Mouse (Mus musculus) central nervous system, embryonic 11.5 days (tissue): ENCODE results near the gene 2310046K23Rik. TPM values are rescaled to one million over a fixed set of nuclear protein-coding genes. Genes with fewer than 3 reads are reported as not detected.

Source experiments
- polyA plus RNA-seq: library from polyadenylated mRNA; depleted of rRNA; stranded (reverse); fragments of >200 nt; gene quantifications from 2 replicates; pipeline ENCODE4 v1.2.3, GENCODE M21; 2012; rRNA removed

Gene 2310046K23Rik
- not detected in 2 replicates for polyA plus RNA-seq

DNA sequence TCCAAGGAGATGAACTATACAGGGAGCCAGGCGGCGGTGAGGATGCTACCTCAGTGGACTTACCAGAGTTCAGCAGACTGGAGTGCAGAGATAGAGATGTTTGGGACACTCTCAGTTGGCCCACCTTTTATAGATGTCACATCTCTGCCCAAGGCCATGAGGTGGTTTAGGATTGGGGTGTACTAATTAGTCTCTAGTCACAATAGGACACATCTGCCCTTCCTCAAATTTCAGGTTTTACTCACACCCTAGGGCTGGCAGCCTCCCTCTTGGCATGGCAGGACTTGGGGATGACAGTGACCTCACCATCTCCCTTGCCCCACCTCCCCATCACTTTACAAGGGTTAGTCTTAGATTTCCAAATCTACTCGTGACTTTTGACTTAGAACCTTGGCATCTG, at the start of gene 2310046K23Rik:
2310046K23Rik (minus strand) TSS at position 101 of the 400 bp plus-strand sequence.

DNA sequence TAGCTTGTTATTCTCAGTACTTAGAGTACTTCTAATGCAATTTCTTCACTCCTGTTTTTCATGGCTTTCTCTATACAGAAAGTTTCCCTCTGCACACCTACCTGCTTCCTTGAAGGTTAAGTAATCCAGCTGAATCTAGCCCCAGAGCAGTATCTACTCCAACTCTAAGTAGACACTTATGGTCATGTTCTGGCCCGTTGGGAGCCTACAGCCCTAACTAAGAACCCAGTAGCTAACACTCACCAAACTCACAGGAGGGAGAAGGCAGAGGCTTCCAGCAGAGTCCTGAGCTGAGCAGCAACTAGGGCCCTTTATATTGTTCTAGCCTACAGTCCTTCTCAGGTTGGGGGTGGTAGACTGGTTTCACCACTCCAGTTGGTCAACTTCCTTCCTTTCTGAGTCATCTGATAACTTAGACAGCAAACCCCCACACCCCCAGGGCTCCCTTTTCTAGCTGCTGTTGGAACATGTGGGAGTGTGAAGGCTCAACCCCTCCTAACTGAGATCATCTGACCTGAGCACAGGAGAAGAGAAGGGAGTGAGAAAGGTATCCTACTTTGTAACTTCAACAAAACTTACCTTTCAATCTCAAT, 39.2 kb upstream of the 2310046K23Rik start, which contains the start of gene Ivl:
Ivl (minus strand) TSS at position 287 of the 593 bp plus-strand sequence.

DNA sequence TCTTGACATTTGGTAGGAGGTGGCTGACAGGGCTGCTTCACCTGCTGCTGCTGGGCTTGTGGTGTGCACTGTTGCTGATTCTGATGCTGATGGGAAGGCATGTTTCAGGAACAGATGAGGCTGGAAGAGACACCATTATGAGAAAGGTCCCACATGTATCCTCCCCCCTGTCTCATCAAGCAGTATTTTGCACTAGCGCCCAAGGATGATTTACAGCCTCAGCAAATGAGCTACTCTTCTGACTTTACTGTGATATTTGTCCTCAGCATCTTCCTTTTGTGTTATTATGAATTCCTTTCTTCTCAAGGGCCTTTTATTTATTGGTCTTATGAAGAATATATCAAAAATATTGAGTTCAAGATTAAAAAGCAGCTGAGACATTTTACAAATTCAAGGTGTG, 33.9 kb downstream of the 2310046K23Rik start, which contains the start of gene Sprr4:
Sprr4 (minus strand) TSS at position 101 of the 400 bp plus-strand sequence.

DNA sequence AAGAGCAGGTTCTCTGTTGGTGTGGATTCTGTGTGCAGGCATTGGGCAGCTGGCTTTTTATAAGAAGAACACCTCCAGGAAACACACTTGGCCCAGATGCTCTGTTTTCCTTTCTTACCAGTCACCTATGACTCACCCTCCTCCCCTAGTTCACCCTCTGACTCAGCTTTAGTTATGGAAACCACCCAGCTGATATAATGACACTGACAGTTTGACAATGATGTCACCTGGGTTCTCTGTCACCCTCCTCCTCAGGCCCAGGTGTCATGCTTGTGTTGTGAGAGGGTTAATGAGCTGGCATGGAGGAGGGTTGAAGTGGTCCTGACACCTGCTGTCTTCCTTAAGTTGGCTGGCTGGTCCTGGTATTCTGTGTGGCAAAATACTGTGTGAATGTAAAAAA, 48.4 kb downstream of the 2310046K23Rik start, which contains the start of gene Sprr1a:
Sprr1a (minus strand) TSS at position 33 of the 400 bp plus-strand sequence.

Other genes with a start within 250 kb of the 2310046K23Rik start
- gene Sprr2a3, start 249.1 kb downstream of the 2310046K23Rik start, polyA plus RNA-seq, result not detected in 2 replicates
- gene Sprr2b, start 217.9 kb downstream of the 2310046K23Rik start, polyA plus RNA-seq, result not detected in 2 replicates
- not detected in 2 replicates for gene Sprr2d, start 195.4 kb downstream of the 2310046K23Rik start, polyA plus RNA-seq
- not detected in 2 replicates for gene Sprr2e, start 182.4 kb downstream of the 2310046K23Rik start, polyA plus RNA-seq
- not detected in 2 replicates for gene Sprr2f, start 169.3 kb downstream of the 2310046K23Rik start, polyA plus RNA-seq
- not detected in 2 replicates for gene Sprr2h, start 148.8 kb downstream of the 2310046K23Rik start, polyA plus RNA-seq
- not detected in 2 replicates for gene Sprr2i, start 126.5 kb downstream of the 2310046K23Rik start, polyA plus RNA-seq
- gene Sprr2j-ps, start 116.4 kb downstream of the 2310046K23Rik start, polyA plus RNA-seq, result not detected in 2 replicates
- gene Gm9774, start 105.1 kb downstream of the 2310046K23Rik start, polyA plus RNA-seq, result 2.8 and 5.1 TPM in 2 replicates
- gene Sprr2k, start 101.9 kb downstream of the 2310046K23Rik start, polyA plus RNA-seq, result not detected in 2 replicates
- gene Sprr1b, start 95.7 kb downstream of the 2310046K23Rik start, polyA plus RNA-seq, result not detected in 2 replicates
- gene Sprr3, start 75.8 kb downstream of the 2310046K23Rik start, polyA plus RNA-seq, result not detected in 2 replicates
- 0.08 and 0.10 TPM in 2 replicates for gene Sprr1a, start 48.6 kb downstream of the 2310046K23Rik start, polyA plus RNA-seq
- not detected in 2 replicates for gene Sprr4, start 34.0 kb downstream of the 2310046K23Rik start, polyA plus RNA-seq
- 0.02 and 0.04 TPM in 2 replicates for gene Ivl, start 39.2 kb upstream of the 2310046K23Rik start, polyA plus RNA-seq
- gene Smcp, start 54.5 kb upstream of the 2310046K23Rik start, polyA plus RNA-seq, result not detected in 2 replicates
- not detected in 2 replicates for gene 2210017I01Rik, start 73.0 kb upstream of the 2310046K23Rik start, polyA plus RNA-seq
- gene Lce6a, start 87.1 kb upstream of the 2310046K23Rik start, polyA plus RNA-seq, result not detected in 2 replicates
- gene Lce1a1, start 113.8 kb upstream of the 2310046K23Rik start, polyA plus RNA-seq, result not detected in 2 replicates
- gene Lce1b, start 122.4 kb upstream of the 2310046K23Rik start, polyA plus RNA-seq, result not detected in 2 replicates
- gene Lce1a2, start 135.8 kb upstream of the 2310046K23Rik start, polyA plus RNA-seq, result not detected in 2 replicates
- not detected in 2 replicates for gene Lce1c, start 144.7 kb upstream of the 2310046K23Rik start, polyA plus RNA-seq
- not detected in 2 replicates for gene Lce1d, start 152.7 kb upstream of the 2310046K23Rik start, polyA plus RNA-seq
- not detected in 2 replicates for gene Lce1e, start 174.6 kb upstream of the 2310046K23Rik start, polyA plus RNA-seq
- not detected in 2 replicates for gene Lce1f, start 185.8 kb upstream of the 2310046K23Rik start, polyA plus RNA-seq
- not detected in 2 replicates for gene Gm38119, start 204.6 kb upstream of the 2310046K23Rik start, polyA plus RNA-seq
- not detected in 2 replicates for gene Lce1g, start 217.8 kb upstream of the 2310046K23Rik start, polyA plus RNA-seq
- gene Lce1h, start 230.6 kb upstream of the 2310046K23Rik start, polyA plus RNA-seq, result not detected in 2 replicates
- not detected in 2 replicates for gene Lce1i, start 244.4 kb upstream of the 2310046K23Rik start, polyA plus RNA-seq